Mouse (Mus musculus) 3T3-L1 (cell line): ENCODE data around the gene BC003965.

Experiments
- DNase-seq: peaks from one replicate; pipeline ENCODE4 v3.0.0-alpha.2; 2015; ENCODE audit warnings: low read depth, low spot score

BC003965 gene

DNA sequence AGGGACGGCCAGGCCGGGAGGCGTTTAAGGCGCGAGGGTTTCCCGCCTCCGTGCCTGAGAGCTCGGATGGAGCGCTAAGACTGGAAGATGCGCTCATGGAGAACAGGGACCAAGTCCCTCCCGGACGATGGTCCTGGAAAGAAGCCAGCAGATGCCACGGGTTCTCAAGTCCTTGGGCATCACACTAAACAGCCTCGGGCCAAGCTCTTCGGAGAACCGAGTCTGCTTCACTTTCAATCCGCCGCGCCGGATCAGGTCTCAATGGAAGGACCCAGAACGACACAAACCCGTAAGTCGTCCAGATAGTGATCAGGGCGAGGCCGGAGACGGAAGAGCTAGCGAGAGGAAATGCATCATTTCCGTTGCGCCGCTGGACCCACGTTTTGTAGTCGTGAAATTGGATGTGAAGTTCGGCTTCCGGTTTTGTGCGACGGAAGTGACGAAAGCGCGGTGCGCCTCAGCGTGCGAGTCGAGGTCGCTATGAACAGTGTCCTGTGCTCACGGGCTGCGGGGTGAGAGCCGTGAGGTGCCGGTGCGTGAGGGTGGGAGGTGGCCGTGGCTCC is at the start of gene BC003965:
BC003965 (plus strand) TSS at position 426 of the 563 bp plus-strand sequence.
- peak; percentile 99 for DNase-seq

DNA sequence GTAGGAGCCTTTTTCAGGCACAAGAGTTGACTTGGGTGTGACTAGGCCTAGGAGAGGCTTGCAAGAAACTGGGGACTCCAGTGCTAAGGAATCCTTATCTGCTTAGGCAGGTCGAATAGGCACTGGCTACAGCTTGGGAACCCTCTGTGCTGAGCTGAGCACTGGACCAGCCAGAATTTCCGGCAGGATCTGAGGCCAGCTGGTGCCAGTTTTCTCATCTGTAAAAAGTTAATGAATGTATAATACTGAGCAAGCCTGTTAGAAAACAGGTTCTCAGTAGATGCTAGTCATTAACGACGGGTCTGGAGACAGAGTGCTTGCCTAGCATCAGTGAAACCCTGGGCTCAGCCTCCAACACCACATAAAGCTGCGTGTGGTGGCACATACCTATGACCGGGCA is 48.7 kb upstream of the BC003965 start:
- no peak for DNase-seq

DNA sequence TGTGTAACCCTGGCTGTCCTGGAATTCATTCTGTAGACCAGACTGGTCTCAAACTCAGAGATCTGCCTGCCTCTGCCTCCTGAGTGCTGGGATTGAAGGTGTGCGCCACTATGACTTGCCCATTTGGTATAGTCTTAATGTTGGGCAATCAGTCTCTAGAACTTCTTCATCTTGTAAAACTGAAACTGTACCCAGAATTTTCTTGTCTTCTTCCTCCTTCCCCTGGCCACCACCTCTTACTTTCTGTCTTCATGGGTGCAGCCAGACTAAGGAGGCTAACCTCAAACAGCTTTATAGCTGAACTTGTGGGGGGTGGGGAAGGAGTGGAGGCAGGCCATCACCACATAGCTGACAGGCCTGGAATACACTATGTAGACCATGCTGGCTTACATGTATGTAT is 45.6 kb upstream of the BC003965 start:
- DNase-seq: no peak

DNA sequence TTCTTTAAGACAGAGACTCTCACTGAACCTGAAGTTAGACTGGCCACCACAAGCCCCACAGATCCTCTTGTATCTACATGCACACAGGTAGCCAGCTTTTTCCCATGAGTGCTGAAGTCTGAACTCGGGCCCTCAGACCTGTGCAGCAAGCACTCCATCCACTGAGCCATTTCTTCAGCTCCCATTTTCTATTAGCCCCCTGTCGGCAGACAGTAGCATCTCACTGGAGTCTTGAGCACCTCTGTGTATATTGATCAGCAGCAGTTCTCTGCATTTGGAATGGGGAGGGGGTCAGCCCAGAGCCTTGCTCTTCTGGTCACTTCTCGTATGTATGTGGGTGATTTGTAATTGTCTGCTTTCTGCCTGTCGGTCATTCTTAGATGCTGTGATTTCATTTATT is 44.4 kb upstream of the BC003965 start:
- DNase-seq: peak; percentile 70

DNA sequence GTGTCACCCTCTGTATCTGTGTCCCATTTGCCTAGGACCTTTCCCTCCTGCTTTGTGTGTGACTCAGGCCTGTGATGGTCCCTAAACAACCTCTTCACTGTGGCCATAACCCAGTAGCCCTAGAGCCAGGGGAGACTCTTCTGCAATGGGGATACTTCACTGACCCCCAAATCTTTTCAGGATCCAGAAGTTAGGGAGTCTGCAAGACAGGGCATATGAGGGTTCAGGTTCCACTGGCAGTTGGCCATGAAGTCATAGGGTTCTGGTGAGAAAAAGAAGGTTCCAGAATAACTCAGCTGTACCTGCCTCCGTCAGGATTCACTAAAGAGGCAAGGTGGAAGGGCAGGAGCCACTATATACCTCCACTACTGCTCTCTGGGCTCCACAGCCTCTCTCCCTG is 22.2 kb upstream of the BC003965 start, which contains the start of gene Ccdc154:
Ccdc154 (plus strand) TSS at position 301 of the 400 bp plus-strand sequence.
- DNase-seq: no peak

DNA sequence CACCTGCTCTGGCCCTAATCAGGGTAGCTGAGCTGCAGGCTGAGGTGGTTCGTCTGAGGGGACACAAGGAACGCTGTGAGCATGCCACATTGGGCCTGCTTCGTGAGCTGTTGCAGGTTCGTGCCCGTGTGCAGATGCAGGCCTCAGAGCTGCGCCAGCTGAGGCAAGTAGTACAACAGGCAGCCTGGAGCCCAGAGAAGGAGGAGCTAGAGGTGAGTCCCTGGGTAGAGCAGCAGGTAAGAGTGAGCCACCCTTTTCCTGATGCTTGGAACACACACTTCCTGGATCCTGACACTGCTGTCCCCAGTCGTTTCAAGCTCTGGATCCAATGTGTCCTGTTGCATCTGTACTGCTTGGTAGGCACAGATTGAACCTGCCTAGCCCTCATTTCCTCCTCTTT is 21.0 kb upstream of the BC003965 start:
- DNase-seq: no peak

DNA sequence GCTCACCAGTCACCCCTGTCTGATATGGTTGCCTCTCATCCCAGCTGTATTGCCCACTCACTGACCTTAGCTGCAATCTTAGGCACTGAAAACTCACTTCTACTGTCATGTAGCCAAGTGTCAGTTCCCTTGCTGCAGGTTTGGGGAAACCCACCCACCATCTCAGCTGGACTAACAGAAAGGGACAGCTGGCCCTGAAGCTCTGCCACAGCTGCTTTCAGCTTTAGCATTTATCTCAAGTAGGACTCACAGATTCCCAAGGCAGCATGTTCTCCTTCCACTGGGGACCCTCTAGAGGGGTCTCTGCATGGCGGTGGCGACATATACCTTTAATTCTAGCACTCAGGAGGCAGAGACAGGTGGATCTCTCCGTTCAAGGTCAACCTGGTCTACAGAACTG is 19.6 kb upstream of the BC003965 start:
- DNase-seq: no peak

DNA sequence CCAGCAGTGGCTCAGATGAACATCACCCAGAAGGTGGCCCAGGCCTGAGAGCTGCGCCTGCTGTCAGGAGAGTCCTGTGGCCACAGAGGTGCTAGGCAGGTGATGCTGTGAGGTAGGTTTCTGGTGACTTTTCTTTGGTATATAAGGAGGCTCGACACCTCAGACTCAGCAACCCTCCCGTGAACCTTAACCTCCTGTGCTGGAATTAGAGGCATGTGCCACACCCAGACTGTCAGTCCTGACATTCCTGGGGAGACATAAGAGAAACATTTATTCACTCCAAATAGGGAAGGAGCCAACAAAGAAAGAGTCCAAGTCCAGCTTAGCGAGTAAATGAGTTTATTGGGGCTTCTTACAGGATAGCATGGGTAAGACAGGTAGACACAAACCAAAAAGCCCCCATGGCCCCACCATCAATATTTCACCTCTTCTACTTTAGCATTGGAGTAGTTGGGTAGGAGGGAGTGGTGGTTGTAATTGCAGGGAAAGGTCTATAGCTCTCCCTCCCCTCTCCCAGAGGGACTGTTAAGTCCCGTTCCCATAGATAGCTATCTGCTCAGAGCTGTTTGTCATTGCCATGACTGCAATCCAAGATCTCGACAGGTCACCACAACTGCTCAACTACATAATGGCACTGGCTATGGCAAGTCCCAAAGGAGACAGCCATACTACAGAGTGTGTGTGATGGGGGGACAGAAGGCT is 18.2 kb upstream of the BC003965 start:
- DNase-seq: peak; percentile 56

DNA sequence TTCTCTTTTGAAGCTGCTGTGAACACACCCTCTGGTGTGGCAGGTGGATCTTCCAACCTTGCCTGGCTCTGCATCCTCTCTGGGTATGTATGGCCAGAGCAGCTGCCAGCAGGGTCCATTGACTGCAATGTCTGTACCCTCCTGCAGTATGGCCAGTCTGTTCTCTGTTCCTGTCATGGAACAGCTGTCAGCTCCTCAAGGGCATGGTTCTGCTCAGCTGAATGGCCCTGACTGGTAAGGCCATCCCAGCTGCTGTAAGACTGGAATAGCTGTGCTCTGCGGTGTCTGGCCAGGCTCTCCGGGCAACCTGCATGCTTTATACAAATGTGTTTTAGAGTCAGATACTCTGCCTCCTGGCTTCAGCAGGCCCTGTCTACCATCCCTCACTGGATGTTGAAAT is 14.6 kb upstream of the BC003965 start:
- DNase-seq: no peak

DNA sequence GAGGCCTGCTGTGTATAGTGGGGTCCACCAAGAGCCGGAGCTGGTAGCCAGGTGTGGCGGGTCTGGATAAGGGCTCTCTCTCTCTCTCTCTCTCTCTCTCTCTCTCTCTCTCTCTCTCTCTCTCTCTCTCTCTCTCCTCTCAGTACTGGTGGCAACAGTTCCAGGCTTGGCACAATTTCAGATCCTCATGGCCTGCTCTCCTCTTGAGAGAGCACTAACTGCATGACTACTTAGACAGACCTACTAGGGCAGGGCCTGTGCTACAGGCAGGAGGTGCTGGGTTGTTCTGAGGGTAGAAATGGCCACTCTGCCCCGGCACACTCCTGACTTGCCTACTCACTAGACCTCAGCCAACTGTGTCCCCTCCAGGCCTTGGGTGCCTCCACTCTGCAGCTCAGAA is 11.8 kb upstream of the BC003965 start:
- DNase-seq: no peak

DNA sequence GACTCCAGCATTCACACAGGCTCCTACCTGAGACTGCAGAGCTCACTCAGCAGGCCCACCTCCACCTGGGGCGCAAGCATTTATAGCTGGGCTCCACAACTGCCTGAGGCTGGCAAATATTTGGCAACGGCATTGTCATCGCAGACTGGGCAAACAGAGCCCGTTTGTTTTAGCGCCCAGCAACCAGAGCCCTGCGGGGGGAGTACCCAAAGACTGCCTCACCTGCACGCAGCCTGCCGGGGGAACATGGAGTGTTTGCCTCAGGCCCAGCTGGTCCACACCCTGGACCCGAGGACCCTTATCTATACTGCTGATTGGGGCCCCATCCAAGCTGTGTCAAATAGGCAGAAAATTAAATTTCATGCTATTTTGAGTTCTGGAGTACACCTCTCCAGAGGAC is 8.9 kb upstream of the BC003965 start, which contains the start of gene Gm38655:
Gm38655 (minus strand) TSS at position 61 of the 400 bp plus-strand sequence.
- no peak for DNase-seq

DNA sequence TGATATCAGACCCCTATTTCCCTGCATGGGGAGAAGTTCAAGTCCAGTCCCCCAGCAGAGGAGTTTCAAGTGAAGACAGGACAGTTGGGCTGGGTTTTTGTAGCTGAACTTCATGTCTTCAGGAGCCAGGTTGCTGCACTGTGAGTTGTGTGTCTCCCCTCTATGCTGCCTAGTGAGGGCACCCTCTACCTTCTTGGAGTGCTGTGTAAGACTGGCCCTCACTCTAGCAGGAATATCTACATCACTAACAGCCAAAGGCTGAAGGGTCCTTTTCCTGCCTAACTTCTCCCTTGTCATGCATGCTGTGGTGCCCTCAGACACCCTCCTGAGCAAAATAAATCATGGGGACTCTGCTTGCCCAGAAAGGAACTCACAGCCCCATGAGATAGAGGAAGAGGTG is 1.1 kb upstream of the BC003965 start:
- DNase-seq: peak; percentile 74

DNA sequence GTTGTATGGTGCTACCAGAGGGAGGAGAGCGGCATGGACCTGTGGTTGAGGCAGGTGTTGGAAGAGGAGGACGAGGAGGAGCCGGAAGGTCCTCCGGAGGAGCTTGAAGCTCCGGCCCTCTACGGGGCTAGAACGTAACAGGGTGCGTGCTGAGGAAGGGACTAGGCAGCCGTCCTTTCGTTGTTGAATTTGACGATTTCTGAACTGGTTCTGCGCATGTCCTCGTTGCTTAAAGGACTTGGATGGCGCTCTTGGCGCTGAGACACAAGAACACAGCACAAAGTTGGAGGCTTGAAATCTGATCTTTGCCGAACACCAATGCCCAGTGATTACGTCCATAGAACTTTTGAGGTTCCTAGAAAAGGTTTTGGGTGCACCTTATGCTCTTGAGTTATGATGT is 607 bp downstream of the BC003965 start:
- DNase-seq: peak; percentile 37

DNA sequence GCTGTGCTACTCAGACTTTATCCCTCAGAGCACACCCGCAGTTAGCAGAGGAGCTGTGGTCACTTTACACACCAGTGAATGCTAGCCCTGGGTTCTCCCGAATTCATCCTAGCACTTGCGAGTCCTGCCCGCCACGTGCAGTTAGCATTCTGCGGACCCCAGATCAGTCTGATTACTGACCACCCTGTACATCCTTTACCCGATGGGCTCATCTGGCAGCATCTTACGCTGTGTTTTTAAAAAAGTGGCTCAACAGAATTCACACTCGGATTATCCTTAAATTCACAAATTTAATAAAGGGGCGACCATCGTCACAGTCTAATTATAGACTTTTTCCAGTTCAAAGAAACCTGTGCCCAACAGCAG is 3.4 kb downstream of the BC003965 start:
- peak; percentile 26 for DNase-seq

DNA sequence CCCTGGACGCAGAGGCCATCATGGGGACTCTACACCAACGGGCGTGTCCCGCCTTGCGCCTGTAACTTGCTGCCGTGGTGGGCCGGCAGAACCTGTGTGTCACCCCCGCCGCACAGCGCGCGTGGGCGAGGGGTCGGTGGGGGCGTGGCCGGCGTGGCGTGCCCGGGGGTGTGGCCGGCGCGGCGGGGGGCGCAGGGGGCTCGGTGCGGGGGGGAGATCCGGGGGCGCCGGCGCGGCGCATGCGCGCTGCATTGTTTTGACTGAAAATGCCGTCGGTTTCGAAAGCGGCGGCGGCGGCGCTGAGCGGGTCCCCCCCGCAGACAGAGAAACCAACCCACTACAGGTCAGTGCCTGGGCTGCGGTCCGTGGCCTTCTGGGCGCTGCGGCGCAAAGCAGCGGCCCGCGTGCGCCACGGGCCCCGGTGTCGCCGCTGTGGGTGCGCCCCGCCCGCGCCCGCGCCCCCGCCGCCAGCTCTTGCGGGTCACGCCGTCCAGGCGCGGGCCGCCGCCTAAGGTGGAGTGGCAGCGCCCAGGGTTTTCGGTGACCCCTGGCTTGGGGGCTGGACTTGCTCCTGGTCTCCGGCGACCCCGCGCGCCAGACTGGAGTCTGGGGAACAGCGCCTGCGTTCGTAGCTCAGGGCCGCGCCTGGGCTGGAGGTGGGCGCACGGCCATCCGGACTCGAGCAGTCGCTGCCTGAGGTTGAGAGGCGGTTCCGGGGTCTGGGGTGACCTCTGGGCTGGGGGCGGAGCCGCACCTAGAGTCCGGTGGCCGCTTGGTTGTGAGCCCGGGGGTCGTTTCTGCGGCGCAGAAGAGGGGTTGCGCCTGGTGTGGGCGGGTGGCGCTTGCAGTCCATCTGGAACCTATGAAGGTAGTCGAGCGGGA is 4.0 kb downstream of the BC003965 start, which contains the start of gene Unkl:
Unkl (plus strand) TSS at position 248 of the 882 bp plus-strand sequence.
- DNase-seq: peak; percentile 59

DNA sequence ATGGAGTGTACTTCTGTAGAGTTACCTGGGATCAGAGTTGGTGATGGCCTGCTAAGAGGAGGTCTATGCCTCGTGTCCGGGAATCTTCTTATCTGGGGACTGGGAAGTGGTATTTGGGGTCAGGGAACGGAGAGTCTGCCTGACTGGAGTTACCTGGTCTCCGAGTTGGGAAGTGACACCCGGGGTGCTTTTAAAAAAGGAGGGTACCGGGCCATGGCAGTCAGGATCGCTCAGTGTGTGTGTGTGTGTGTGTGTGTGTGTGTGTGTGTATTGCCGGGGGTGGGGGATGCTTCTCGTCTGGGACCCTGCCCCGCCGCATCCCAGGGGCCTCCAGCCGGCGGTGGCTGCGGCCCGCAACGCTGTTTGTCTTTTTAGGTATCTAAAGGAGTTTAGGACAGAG is 4.7 kb downstream of the BC003965 start:
- DNase-seq: peak; percentile 31

DNA sequence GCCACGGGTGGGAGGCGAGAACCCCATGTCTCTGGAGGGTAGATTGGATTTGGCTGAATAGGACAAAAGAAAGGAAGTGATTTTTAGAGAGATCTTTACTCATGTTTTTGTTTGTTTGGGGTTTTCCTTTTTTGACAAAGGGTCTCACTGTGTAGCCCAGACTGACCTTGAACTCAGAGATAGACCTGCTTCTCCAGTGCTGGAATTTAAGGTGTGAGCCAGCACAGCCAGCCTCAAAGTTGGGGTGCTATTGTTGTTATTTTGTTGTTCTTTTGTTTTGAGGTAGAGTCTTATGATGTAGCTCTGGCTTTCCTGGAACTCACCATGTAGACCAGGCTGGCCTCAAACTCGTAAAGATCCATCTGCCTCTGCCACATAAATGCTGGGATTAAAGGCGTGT is 18.0 kb downstream of the BC003965 start:
- no peak for DNase-seq

DNA sequence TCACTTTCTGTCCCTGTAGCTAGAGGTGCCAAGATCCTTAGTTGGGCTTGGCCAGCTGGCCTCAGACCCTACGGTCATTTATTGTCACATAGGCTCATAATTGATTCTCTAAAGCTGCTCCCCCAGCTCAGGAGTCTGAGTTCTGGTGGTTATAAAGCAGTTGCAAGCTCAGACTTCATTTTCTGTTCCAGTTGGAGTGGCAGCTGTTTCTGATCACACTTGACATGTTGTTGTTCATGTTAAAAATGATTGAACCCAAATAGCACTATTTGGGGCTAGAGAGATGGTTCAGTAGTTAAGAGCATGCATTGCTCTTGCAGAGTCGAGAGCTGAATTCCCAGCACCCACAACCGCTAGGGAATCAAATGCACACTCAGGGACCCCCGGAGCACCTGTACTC is 25.7 kb downstream of the BC003965 start:
- DNase-seq: no peak

DNA sequence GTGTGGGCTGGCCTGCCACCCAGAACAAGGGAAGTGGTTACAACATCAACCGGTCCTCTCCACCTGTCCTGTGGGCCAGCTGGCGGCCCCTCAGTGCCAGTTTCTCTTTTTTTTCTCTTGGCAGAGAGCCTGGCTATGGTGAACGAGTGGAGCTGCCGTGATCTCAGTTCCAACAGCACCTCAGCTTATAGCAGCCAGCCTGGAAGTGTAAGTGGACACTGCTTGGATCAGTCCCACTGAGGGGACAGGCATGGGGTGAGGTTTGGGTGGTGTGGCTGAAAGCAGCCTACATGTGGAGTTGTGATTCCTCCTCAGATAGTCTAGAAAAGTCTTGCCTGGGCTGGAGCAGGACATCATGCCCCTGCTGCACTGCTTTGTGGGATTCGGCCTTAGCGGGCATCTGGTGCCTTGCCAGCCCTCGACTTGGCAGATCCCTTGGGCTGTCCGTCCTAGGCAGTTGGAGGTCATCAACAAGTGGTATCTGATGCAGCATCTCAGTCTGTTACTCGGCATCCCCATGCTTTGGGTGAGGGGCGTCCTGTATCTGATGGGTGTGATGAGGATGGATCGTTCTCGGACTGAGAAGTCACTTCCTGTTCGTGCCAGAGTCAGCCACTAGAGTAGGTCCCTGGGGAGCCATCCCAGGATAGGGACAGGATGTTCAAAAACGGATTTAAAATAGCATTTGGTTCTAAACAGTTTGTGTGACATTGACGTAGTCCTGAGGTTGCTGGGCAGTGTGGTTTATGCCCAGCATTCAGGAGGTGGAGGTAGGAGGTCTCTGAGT is 26.5 kb downstream of the BC003965 start:
- peak; percentile 19 for DNase-seq

DNA sequence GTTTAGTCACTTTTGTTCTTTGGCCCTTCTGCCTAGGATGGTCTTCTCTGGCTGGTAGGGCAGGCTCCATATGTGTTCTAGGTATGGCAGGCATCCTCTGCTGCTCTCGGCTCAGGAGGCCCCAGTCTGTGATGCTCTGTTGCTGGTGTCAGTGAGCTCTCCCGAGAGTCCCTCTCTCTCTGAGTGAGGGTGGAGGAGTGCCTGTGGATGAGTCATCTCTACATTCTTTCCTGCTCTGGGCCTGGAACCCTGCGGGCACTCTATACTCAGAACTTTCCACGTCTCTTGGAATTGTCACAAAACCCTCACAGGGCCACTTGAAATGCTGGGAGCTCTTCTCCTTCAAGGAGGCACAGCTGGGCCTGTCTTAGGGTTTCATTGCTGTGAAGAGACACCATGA is 27.4 kb downstream of the BC003965 start:
- DNase-seq: peak; percentile 88

DNA sequence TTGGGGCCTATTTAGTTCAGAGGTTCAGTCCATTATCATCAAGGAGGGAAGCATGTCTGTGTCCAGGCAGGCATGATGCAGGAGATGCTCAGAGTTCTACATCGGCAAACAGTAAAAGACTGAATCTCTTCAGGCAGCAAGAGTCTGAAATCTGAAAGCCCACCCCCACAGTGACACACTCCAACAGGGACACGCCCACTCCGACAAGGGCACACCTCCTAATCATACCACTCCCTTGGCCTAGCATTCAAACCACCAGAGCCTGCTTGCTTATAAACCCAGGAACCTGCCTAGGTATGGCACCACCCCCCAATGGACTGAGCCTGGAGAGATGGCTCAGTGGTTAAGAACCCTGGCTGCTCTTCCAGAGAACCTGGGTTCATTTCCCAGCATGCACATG is 31.1 kb downstream of the BC003965 start:
- DNase-seq: no peak

DNA sequence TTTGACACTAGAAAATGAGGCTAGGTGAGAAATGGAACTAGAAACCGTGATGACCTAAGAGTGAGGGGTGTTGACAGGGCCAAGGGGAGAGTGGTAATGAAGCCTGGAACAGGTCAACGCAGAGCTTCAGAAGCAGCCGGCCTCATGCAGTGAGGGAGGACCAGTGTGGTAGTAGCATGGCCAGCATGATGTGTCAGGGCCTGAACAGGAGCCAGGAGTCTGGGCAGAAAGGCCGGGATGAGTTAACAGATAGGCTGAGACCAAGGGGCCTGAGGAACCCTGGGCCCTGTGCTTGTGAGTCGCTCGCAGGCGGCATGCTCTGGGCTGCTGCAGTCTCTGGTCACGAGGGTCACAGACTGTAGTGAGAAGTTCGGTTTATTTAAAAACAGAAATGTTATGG is 34.6 kb downstream of the BC003965 start:
- DNase-seq: peak; percentile 66
